Mouse (Mus musculus) liver, adult (tissue): ENCODE data around the gene Hist1h3f.
A peak's percentile ranks its signal among the peaks of the same experiment; 100 is the strongest.
"Not testable (repeated sequence)": the region's sequence is repeated elsewhere in the genome, so short reads cannot be mapped to it uniquely, and the experiment has no call there.

Experiments
- GATA4 ChIP-seq: IDR thresholded peaks from 2 replicates; pipeline ENCODE4 v1.6.1; 2014; ENCODE audit warnings: mild to moderate bottlenecking, low read length; ENCODE audit not compliant: insufficient replicate concordance

The Hist1h3f gene

GRCm38 (mm10) chr13:23550761-23551145 lies 6.9 kb downstream of the Hist1h3f start:
- no peak for TF ChIP-seq GATA4

DNA sequence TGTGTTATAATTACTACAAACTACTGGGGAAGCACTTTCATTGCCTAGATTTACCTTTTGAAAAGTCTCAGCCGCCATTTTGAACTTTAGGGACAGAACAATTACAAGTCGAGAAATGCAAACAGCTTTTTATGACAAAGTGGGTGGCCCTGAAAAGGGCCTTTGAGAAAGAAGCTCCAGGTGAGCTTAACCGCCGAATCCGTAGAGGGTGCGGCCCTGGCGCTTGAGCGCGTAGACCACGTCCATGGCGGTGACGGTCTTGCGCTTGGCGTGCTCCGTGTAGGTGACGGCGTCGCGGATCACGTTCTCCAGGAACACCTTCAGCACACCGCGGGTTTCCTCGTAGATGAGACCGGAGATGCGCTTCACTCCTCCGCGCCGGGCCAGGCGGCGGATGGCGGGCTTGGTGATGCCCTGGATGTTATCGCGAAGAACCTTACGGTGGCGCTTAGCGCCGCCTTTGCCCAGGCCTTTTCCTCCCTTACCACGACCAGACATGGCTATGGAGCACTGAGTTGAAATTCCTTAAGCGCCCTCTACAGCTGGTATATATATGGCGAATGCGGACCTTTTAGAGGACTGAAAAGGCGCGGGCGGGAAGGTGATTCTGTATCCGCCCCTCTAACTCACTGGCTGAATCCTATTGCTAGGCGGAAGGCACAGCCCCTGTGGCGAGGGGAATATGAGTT lies 7.4 kb downstream of the Hist1h3f start, which contains the start of gene Hist1h4f:
TSS of gene Hist1h4f (minus strand) at position 503 of the 689 bp plus-strand sequence.
- not testable (repeated sequence) for TF ChIP-seq GATA4

DNA sequence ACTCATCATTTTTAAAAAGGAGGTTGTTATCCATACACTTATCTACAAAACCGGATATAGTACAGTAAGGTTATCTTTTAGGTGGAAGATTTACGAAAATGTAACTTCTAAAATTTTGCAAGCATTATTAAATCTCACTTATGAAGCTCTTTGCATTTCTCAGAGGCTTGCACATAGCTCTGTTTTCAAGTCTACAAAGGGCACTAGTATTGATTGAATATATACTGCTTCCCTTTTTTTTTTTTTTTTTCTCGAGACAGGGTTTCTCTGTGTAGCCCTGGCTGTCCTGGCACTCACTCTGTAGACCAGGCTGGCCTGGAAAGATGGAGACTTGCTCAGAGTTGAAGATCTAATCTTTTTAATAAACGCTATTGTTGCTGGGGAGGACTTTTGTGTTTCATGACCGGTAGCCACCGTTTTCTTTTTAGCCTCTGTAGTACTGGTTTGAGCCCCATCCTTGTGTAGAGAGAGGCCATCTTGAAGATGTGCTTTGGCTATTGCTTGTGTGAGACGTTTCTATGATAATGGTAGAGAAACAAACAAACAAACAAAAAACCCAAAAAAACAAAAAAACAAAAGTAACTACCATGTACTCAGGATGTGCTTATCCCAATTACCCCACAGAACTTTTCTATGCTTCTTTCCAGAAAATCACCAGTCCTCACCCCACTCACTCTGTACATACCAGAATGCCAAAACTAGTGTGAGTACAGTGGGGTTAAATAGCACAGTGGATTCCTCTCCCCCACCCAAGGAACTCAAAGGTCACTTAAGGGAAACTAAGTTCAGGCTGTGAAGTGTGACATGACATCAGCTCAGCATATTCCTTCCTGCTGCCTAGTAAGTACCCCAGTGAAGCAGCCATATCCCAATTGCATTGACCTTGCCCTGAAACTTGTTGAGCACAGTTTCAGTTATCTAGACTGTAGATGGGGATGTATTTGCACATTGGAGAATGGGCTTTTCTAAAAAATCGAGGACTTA lies 8.4 kb downstream of the Hist1h3f start:
- no peak for TF ChIP-seq GATA4

GRCm38 (mm10) chr13:23552962-23553361 lies 9.1 kb downstream of the Hist1h3f start, which contains the start of gene Hist1h1d:
Gene Hist1h1d (plus strand): TSS chr13:23553262.
- no peak for TF ChIP-seq GATA4

DNA sequence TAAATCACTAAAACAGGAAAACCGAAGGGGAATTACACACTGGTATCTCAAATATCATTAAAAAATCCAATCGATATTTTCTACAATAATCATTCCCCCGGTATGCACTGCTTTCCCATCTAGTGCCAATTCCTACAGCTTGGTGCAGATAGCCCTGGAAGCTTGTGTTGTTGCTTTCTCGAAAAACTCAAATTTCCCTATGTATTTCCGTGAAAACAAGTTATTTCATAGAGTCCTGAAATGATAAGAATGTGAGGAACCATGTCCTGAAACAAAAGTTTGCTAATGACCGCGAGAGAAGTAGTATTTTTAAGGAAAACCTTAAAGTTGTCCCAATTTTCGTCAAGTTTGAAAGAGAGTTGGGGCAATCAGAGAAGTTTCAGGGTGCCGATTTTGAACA lies 10.5 kb downstream of the Hist1h3f start:
- no peak for TF ChIP-seq GATA4

DNA sequence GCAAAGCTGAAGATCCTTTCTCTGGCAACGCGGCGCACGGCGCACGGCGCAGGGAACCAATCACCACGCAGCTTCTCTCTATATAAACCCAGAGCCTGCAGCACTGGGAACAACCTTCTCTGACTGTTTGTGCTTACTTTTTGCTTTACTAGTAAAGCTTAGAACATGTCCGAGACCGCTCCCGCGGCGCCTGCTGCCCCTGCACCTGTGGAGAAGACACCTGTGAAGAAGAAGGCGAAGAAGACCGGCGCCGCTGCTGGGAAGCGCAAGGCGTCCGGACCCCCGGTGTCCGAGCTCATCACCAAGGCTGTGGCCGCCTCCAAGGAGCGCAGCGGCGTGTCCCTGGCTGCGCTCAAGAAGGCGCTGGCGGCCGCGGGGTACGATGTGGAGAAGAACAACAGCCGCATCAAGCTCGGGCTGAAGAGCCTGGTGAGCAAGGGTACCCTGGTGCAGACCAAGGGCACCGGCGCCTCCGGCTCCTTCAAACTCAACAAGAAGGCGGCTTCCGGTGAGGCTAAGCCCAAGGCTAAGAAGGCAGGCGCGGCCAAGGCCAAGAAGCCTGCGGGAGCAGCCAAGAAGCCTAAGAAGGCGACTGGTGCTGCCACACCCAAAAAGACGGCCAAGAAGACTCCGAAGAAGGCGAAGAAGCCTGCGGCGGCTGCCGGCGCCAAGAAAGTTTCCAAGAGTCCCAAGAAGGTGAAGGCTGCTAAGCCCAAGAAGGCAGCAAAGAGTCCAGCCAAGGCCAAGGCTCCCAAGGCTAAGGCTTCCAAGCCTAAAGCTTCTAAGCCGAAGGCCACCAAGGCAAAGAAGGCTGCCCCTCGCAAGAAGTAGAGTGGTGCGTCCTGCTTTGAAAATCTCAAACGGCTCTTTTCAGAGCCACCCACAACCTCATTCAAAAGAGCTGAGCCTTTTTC lies 11.3 kb downstream of the Hist1h3f start:
- TF ChIP-seq GATA4 = no peak

DNA sequence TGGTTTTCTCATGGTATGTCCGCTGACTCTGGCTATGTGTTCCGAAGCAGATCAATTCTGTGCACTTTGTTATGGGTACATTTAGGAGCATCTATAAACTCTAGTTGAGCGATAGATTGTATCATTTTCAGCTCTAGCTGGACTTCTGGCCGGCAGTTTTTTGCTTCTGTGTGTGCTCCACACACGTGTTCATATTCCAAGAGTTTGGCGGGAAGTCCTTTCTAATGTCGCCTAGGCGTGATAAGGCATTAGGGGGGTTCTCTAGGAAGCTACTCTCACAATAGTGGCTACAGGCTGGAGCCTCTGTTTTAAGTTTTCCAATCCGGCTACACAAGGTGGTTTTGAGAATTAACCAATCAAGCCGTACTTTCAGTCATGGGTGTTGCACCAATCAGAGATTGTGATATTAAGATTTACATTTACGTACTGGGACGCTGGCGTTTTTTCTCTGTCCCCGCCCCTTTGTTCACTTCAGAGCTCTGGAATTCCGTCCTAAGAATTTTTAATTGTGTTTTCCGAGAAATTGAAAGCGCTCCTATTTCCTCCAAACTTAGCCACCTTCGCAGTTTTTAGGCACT lies 12.1 kb downstream of the Hist1h3f start:
- TF ChIP-seq GATA4 = no peak

DNA sequence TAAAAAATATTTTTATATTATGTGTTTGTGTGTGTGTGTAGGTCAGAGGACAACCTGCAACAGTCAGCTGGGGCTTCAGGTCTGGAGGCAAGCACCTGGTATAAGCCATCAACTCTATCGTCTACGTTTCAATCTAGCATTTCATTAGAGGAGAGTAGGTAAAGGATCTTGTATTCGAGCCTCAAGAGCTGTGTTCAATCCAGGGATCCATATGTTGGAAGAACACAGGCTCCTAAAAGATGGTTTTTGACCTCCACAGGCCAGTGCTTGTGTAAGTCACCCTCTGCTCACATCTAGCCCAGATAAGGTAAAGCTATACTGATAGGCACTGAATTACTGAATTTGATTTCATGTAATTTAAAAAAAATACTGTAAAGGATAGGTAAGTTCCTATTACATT lies 13.1 kb downstream of the Hist1h3f start:
- no peak for TF ChIP-seq GATA4

GRCm38 (mm10) chr13:23561883-23562659 lies 18.2 kb downstream of the Hist1h3f start, which contains the start of gene Hist1h3e:
Gene Hist1h3e (minus strand): TSS chr13:23562369.
- TF ChIP-seq GATA4 = not testable (repeated sequence)

DNA sequence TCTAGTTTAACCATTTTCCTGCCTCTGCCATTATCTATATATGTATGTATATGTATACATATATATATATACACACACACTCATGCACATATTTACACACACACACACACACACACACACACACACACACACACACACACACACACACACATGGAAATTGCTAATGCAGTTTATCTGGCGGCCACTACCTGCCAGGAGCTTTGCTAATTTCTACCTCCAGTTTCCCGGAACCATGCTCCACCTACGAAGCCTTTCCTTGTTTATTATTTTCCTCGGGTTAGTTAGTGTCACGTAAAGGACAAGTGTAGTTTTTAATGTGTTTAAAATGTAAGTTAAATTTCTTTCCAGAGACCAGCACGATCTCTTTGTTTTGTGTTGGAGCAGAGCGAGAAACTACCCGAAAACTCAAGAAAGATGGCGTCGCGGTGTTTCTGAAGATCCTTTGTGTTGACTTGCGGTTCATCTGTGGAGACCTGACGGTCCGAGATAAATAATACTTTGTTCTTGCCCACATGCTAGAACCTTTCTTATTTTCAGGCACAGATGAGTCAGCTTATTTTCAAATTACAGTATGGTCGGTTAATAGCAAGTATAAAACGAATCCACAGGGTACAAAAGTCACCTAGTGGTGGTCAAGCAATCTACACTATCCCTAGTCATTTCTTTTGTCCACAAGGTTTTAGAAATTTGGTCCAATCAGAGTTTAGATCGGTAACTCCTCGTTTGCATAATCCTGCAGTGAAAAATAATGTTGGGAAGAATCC lies 19.0 kb downstream of the Hist1h3f start:
- no peak for TF ChIP-seq GATA4

DNA sequence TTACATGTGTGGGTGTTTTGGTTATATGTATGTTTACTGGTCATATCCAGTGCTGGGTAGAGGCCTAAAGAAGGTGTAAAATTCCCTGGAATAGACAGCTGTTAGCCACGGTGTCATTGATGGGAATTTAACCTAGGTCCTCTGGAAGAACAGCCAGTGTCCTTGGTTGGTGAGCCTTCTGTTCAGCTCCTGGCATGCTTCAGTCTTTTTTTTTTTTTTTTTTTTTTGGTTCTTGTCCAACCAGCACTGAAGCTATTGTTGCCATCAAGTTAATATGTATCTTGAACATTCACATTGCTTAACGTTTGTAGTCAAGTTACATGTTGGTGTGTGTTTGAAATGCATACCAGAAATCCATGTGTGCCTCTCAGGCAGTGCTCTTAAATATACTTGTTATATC lies 20.6 kb downstream of the Hist1h3f start:
- no peak for TF ChIP-seq GATA4

- TF ChIP-seq GATA4 = peak; percentile 27; the same call in 1 of the 2 replicates
These were observed 27.2 kb downstream of the Hist1h3f start, which contains the start of the genes Hist1h2ae and Hist1h2bg for GRCm38 (mm10) chr13:23571022-23571503. Gene Hist1h2ae (minus strand): TSS chr13:23571220. Gene Hist1h2bg (plus strand): TSS chr13:23571396.
